Mouse (Mus musculus) embryonic facial prominence, embryonic 13.5 days (tissue): ENCODE data around the gene Gm44503. TPM values are rescaled to one million over a fixed set of nuclear protein-coding genes. Genes with fewer than 3 reads are reported as not detected.

Source experiments
- ATAC-seq: fragments of 200-750 bp; cut with Nextera tagmentation; 2 replicates; pipeline ENCODE4 v1.8.0; 2017; ENCODE audit warnings: low read depth; ENCODE audit not compliant: insufficient number of reproducible peaks, insufficient read depth, low FRiP score, low TSS enrichment
- H3K27ac ChIP-seq: fragments of 300-500 bp; sonication (generic); 2 replicates; pipeline ENCODE4 v1.5.1; 2015; ENCODE audit warnings: moderate library complexity, mild to moderate bottlenecking, inconsistent platforms
- H3K27me3 ChIP-seq: fragments of 300-500 bp; sonication (generic); 2 replicates; pipeline ENCODE4 v1.6.1; 2015; ENCODE audit warnings: mild to moderate bottlenecking, inconsistent platforms
- H3K36me3 ChIP-seq: fragments of 300-500 bp; sonication (generic); 2 replicates; pipeline ENCODE4 v1.6.1; 2015; ENCODE audit warnings: mild to moderate bottlenecking, inconsistent platforms
- H3K4me1 ChIP-seq: fragments of 300-500 bp; sonication (generic); 2 replicates; pipeline ENCODE4 v1.6.1; 2015; ENCODE audit warnings: inconsistent platforms
- H3K4me2 ChIP-seq: fragments of 300-500 bp; sonication (generic); 2 replicates; pipeline ENCODE4 v1.6.1; 2015; ENCODE audit warnings: moderate library complexity, mild to moderate bottlenecking, inconsistent platforms
- H3K4me3 ChIP-seq: fragments of 300-500 bp; sonication (generic); 2 replicates; pipeline ENCODE4 v1.5.1; 2015; ENCODE audit warnings: mild to moderate bottlenecking, inconsistent platforms
- H3K9ac ChIP-seq: fragments of 300-500 bp; sonication (generic); 2 replicates; pipeline ENCODE4 v1.6.1; 2015; ENCODE audit warnings: mild to moderate bottlenecking, inconsistent platforms
- H3K9me3 ChIP-seq: fragments of 300-500 bp; sonication (generic); 2 replicates; pipeline ENCODE4 v1.6.1; 2016; ENCODE audit warnings: inconsistent platforms
- WGBS: fragments of 180-500 bp; shearing (Covaris S2); methylation state at CpG from one replicate; pipeline ENCODE4 v1.1.7; 2015; ENCODE audit warnings: mixed read lengths; 5-methylcytosine and 5-hydroxymethylcytosine counted together
- microRNA-seq: library from miRNA; unstranded; fragments of <30 nt; microRNA quantifications from one replicate; pipeline ENCODE4, GENCODE M21; 2016
- polyA plus RNA-seq: library from polyadenylated mRNA; unstranded; fragments of >200 nt; fragmentation: Nextera tagmentation; extraction: Ambion mirVana; gene quantifications from 2 replicates; pipeline ENCODE4 v1.2.1, GENCODE M21; 2015

Gene Gm44503
- polyA plus RNA-seq, 1 experiment from 2014 or later = not detected

- H3K36me3 ChIP-seq = no peaks in the 10 kb centered on the region
- no peak overlapping the region for H3K4me2 ChIP-seq
- no peak overlapping the region for H3K4me3 ChIP-seq
- no peak for ATAC-seq
- no peak overlapping the region for H3K9ac ChIP-seq
- no peaks in the 10 kb centered on the region for H3K9me3 ChIP-seq
- no peaks in the 10 kb centered on the region for H3K27me3 ChIP-seq
- no peak overlapping the region for H3K27ac ChIP-seq
- H3K4me1 ChIP-seq = peaks cover 11% of the 10 kb centered on the region
- WGBS = 87% methylated on average over 4 of the region's 4 CpGs
Measured at GRCm38 (mm10) chr9:73059224-73059623, 100.6 kb downstream of the Gm44503 start.

GRCm38 (mm10) chr9:73063621-73064290 lies 105.1 kb downstream of the Gm44503 start:
- Histone ChIP-seq H3K4me1 (peaks cover 30% of the 10 kb centered on the region), H3K4me3 (peak overlapping the region; percentile 23), H3K9me3 (no peaks in the 10 kb centered on the region), H3K27ac (peak overlapping the region; percentile 83), H3K4me2 (peak overlapping the region; percentile 60), H3K27me3 (no peaks in the 10 kb centered on the region), H3K36me3 (no peaks in the 10 kb centered on the region), H3K9ac (peak overlapping the region; percentile 58)
- WGBS = 13% methylated on average over 15 of the region's 15 CpGs
- ATAC-seq = peak; percentile 60; the same call in 1 of the 2 replicates

Small RNAs within 50 kb of the gene (microRNA-seq; reads per million reads assigned to microRNA genes)
- gene Gm27353 = not detected

Other genes starting within 250 kb of the Gm44503 start
- gene Prtg, start 152.0 kb upstream of the Gm44503 start, polyA plus RNA-seq = 1.3 and 1.8 TPM in 2 replicates
- 10.6 and 10.8 TPM in 2 replicates for gene Pygo1, start 33.2 kb upstream of the Gm44503 start, polyA plus RNA-seq
- 1.5 and 1.6 TPM in 2 replicates for gene Dyx1c1, start 67 bp upstream of the Gm44503 start, polyA plus RNA-seq
- 13.3 and 15.4 TPM in 2 replicates for gene Ccpg1os, start 26.5 kb downstream of the Gm44503 start, polyA plus RNA-seq
- 20.6 and 28.8 TPM in 2 replicates for gene Ccpg1, start 26.6 kb downstream of the Gm44503 start, polyA plus RNA-seq
- 14.1 and 14.3 TPM in 2 replicates for gene Pigb, start 81.5 kb downstream of the Gm44503 start, polyA plus RNA-seq
- 9.7 and 10.1 TPM in 2 replicates for gene Rab27a, start 86.0 kb downstream of the Gm44503 start, polyA plus RNA-seq
- gene Khdc3, start 143.0 kb downstream of the Gm44503 start, polyA plus RNA-seq = 0.22 TPM in 1 of 2 replicates, not detected in the other
- gene Gm20509, start 143.6 kb downstream of the Gm44503 start, polyA plus RNA-seq = not detected in 2 replicates
- 141 and 144 TPM in 2 replicates for gene Rsl24d1, start 154.6 kb downstream of the Gm44503 start, polyA plus RNA-seq